Mouse (Mus musculus) forebrain, embryonic 14.5 days (tissue): ENCODE measurements around the gene Rpl13. TPM values are rescaled to one million over a fixed set of nuclear protein-coding genes. Genes with fewer than 3 reads are reported as not detected.

Experiments used
- ATAC-seq: fragments of 200-750 bp; cut with Nextera tagmentation; 2 replicates; pipeline ENCODE4 v1.8.0; 2017; ENCODE audit warnings: mild to moderate bottlenecking, moderate library complexity
- DNase-seq: peaks from one replicate; pipeline ENCODE4 v3.0.0-alpha.2; 2015; ENCODE audit warnings: low spot score
- H3K27ac ChIP-seq: fragments of 300-500 bp; sonication (generic); 2 replicates; pipeline ENCODE4 v1.5.1; 2014; ENCODE audit warnings: low read depth, mild to moderate bottlenecking, control low read depth, low read length, moderate library complexity
- H3K27me3 ChIP-seq: fragments of 300-500 bp; sonication (generic); replicated peaks from 2 replicates; pipeline ENCODE4 v1.6.1; 2014; ENCODE audit warnings: low read length, control low read depth, mixed read lengths; ENCODE audit not compliant: control insufficient read depth, insufficient read depth
- H3K36me3 ChIP-seq: fragments of 300-500 bp; sonication (generic); 2 replicates; pipeline ENCODE4 v1.6.1; 2014; ENCODE audit warnings: low read length, control low read depth; ENCODE audit not compliant: control insufficient read depth, insufficient read depth
- H3K4me1 ChIP-seq: fragments of 300-500 bp; sonication (generic); 2 replicates; pipeline ENCODE4 v1.6.1; 2014; ENCODE audit warnings: antibody characterized with exemption, low read length, control low read depth; ENCODE audit not compliant: control insufficient read depth, insufficient read depth
- H3K4me2 ChIP-seq: fragments of 300-500 bp; sonication (generic); 2 replicates; pipeline ENCODE4 v1.6.1; 2014; ENCODE audit warnings: mild to moderate bottlenecking, control low read depth, low read length
- H3K4me3 ChIP-seq: fragments of 300-500 bp; sonication (generic); 2 replicates; pipeline ENCODE4 v1.5.1; 2014; ENCODE audit warnings: low read depth, low read length, control low read depth
- H3K9ac ChIP-seq: fragments of 300-500 bp; sonication (generic); 2 replicates; pipeline ENCODE4 v1.6.1; 2014; ENCODE audit warnings: mild to moderate bottlenecking, low read length, control low read depth, moderate library complexity
- H3K9me3 ChIP-seq: fragments of 300-500 bp; sonication (generic); replicated peaks from 2 replicates; pipeline ENCODE4 v1.6.1; 2016; ENCODE audit warnings: low read length, control low read depth, mixed read lengths; ENCODE audit not compliant: control insufficient read depth
- WGBS: fragments of 180-500 bp; shearing (Covaris S2); extraction: QIAGEN DNeasy Blood & Tissue Kit; methylation state at CpG from one replicate; pipeline ENCODE4 v1.1.7; 2014; 5-methylcytosine and 5-hydroxymethylcytosine counted together
- polyA plus RNA-seq: library from polyadenylated mRNA; unstranded; fragments of >200 nt; fragmentation: Nextera tagmentation; extraction: Ambion mirVana; gene quantifications from 2 replicates; pipeline ENCODE4 v1.2.1, GENCODE M21; 2014

Rpl13 gene
- polyA plus RNA-seq, 1 experiment from 2014 or later, result 1,254 TPM

- 75% methylated on average over 6 of the region's 6 CpGs for WGBS
- Histone ChIP-seq H3K4me2 (peak overlapping the region; percentile 86; the same call in 1 of the 2 replicates), H3K4me1 (peaks cover 6% of the 10 kb centered on the region), H3K27me3 (no peaks in the 10 kb centered on the region), H3K4me3 (no peak overlapping the region), H3K36me3 (peaks cover 28% of the 10 kb centered on the region), H3K27ac (no peak overlapping the region), H3K9me3 (no peaks in the 10 kb centered on the region), H3K9ac (peak overlapping the region; percentile 96; the same call in 1 of the 2 replicates)
- ATAC-seq (no peak), DNase-seq (peak; percentile 21)
These were observed 2.1 kb downstream of the Rpl13 start for GRCm38 (mm10) chr8:123104046-123104767.

GRCm38 (mm10) chr8:123105553-123106326, 3.6 kb downstream of the Rpl13 start:
- H3K9me3 ChIP-seq, result no peaks in the 10 kb centered on the region
- peaks cover 28% of the 10 kb centered on the region for H3K36me3 ChIP-seq
- H3K9ac ChIP-seq, result no peak overlapping the region
- DNase-seq, result peak; percentile 77
- H3K27me3 ChIP-seq, result no peaks in the 10 kb centered on the region
- no peak overlapping the region for H3K4me2 ChIP-seq
- no peak overlapping the region for H3K27ac ChIP-seq
- WGBS, result 71% methylated on average over 5 of the region's 5 CpGs
- H3K4me3 ChIP-seq, result no peak overlapping the region
- ATAC-seq, result no peak
- peaks cover 6% of the 10 kb centered on the region for H3K4me1 ChIP-seq

- H3K9ac ChIP-seq, result no peak overlapping the region
- H3K27me3 ChIP-seq, result no peaks in the 10 kb centered on the region
- H3K27ac ChIP-seq, result no peak overlapping the region
- DNase-seq (peak; percentile 30), ATAC-seq (no peak)
- WGBS, result 40% methylated on average over 2 of the region's 2 CpGs
- H3K4me2 ChIP-seq, result no peak overlapping the region
- H3K36me3 ChIP-seq, result peaks cover 28% of the 10 kb centered on the region
- peaks cover 6% of the 10 kb centered on the region for H3K4me1 ChIP-seq
- H3K9me3 ChIP-seq, result no peaks in the 10 kb centered on the region
- no peak overlapping the region for H3K4me3 ChIP-seq
These were observed 4.4 kb downstream of the Rpl13 start for GRCm38 (mm10) chr8:123106531-123106930.

- Histone ChIP-seq H3K9ac (no peak overlapping the region), H3K27me3 (no peaks in the 10 kb centered on the region), H3K4me1 (peaks cover 6% of the 10 kb centered on the region), H3K27ac (no peak overlapping the region), H3K9me3 (no peaks in the 10 kb centered on the region), H3K4me3 (no peak overlapping the region), H3K4me2 (no peak overlapping the region), H3K36me3 (peaks cover 27% of the 10 kb centered on the region)
- ATAC-seq, result no peak
- 57% methylated on average over 1 of the region's 1 CpGs for WGBS
- DNase-seq, result no peak
These were observed 5.9 kb downstream of the Rpl13 start for GRCm38 (mm10) chr8:123108010-123108409.

- no peak for ATAC-seq
- Histone ChIP-seq H3K9ac (no peak overlapping the region), H3K27ac (no peak overlapping the region), H3K36me3 (peaks cover 18% of the 10 kb centered on the region), H3K4me1 (no peaks in the 10 kb centered on the region), H3K4me3 (no peak overlapping the region), H3K9me3 (no peaks in the 10 kb centered on the region), H3K27me3 (no peaks in the 10 kb centered on the region), H3K4me2 (no peak overlapping the region)
- DNase-seq, result no peak
- 90% methylated on average over 5 of the region's 5 CpGs for WGBS
These were observed 6.8 kb downstream of the Rpl13 start for GRCm38 (mm10) chr8:123108953-123109352.

- Histone ChIP-seq H3K36me3 (peaks cover under 1% of the 10 kb centered on the region), H3K4me3 (no peak overlapping the region), H3K9me3 (no peaks in the 10 kb centered on the region), H3K4me1 (no peaks in the 10 kb centered on the region), H3K9ac (no peak overlapping the region), H3K27me3 (peaks cover 1% of the 10 kb centered on the region; the same call in 1 of the 2 replicates), H3K4me2 (no peak overlapping the region), H3K27ac (no peak overlapping the region)
- 19% methylated on average over 4 of the region's 4 CpGs for WGBS
- ATAC-seq (peak; percentile 71), DNase-seq (peak; percentile 62)
These were observed 8.5 kb downstream of the Rpl13 start for GRCm38 (mm10) chr8:123110649-123111048.

GRCm38 (mm10) chr8:123112892-123113291, 10.7 kb downstream of the Rpl13 start:
- Histone ChIP-seq H3K27ac (no peak overlapping the region), H3K4me2 (no peak overlapping the region), H3K9me3 (no peaks in the 10 kb centered on the region), H3K4me1 (peaks cover 2% of the 10 kb centered on the region; the same call in 1 of the 2 replicates), H3K4me3 (no peak overlapping the region), H3K27me3 (peaks cover 24% of the 10 kb centered on the region), H3K36me3 (no peaks in the 10 kb centered on the region), H3K9ac (no peak overlapping the region)
- 70% methylated on average over 9 of the region's 9 CpGs for WGBS
- DNase-seq (no peak), ATAC-seq (no peak)

- no peak for DNase-seq
- H3K27me3 ChIP-seq, result peaks cover 33% of the 10 kb centered on the region
- no peak overlapping the region for H3K4me3 ChIP-seq
- no peaks in the 10 kb centered on the region for H3K9me3 ChIP-seq
- ATAC-seq, result no peak
- no peak overlapping the region for H3K27ac ChIP-seq
- no peaks in the 10 kb centered on the region for H3K36me3 ChIP-seq
- peaks cover 4% of the 10 kb centered on the region; the same call in 1 of the 2 replicates for H3K4me1 ChIP-seq
- H3K4me2 ChIP-seq, result no peak overlapping the region
- WGBS, result 80% methylated on average over 2 of the region's 2 CpGs
- H3K9ac ChIP-seq, result no peak overlapping the region
These were observed 11.8 kb downstream of the Rpl13 start for GRCm38 (mm10) chr8:123113908-123114469.
